In the genomic region with DNA sequence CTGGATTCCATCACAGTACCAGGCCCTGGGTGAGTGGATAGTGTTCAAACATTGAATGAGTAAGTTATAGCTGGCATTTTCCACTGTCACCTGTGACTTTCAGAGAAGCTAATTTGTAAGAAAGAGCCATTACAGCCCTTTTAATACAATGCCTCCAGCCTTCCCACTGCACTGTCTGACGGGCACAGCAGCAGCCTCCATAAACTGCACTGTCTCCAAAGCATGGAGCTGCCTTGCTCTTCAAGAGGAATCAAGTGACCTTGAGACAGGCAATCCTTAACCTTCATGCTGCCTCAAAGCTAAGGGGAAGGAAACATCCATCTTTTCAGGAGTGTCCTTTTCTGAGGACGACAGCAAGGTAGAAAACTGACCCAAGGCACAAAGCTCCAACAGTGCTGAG, we compare ENCODE assay signal across 26 mouse cellular contexts.
DNase-seq lines count a peak whose midpoint lies in the region; ATAC-seq lines count a peak whose summit lies in the region.
"Had no signal": no experiment of that assay in that cellular context is flagged by ENCODE, and none has a peak within 500 bp of the region (broad histone marks: within the 10 kb centered on the region; RNA-seq: fewer than 3 reads in every experiment).

No protein-coding gene starts in this region.

- WGBS in hindbrain, embryonic 15.5 days: 59% methylated on average over 2 of the region's 2 CpGs
- WGBS in hindbrain, embryonic 11.5 days: 73% methylated on average over 2 of the region's 2 CpGs
- 67% methylated on average over 2 of the region's 2 CpGs for WGBS in midbrain, embryonic 13.5 days
- WGBS in midbrain, embryonic 16.5 days: 47% methylated on average over 2 of the region's 2 CpGs
- 43% methylated on average over 2 of the region's 2 CpGs for WGBS in neural tube, embryonic 15.5 days

- no peaks in the 10 kb centered on the region for H3K27me3 ChIP-seq in hindbrain, embryonic 15.5 days
- no peaks in the 10 kb centered on the region for H3K27me3 ChIP-seq in hindbrain, embryonic 11.5 days (ENCODE audit: control insufficient read depth, insufficient read depth, low read length)
- H3K27me3 ChIP-seq in midbrain, embryonic 13.5 days: no peaks in the 10 kb centered on the region
- H3K27me3 ChIP-seq in midbrain, embryonic 16.5 days (ENCODE audit: control insufficient read depth, insufficient read depth, low read depth, low read length): no peaks in the 10 kb centered on the region
- no peaks in the 10 kb centered on the region for H3K27me3 ChIP-seq in neural tube, embryonic 15.5 days (replicated peaks)
- H3K27me3 ChIP-seq: embryonic facial prominence, embryonic 12.5 days; embryonic facial prominence, embryonic 15.5 days; forebrain, embryonic 12.5 days; heart, embryonic 13.5 days; hindbrain, embryonic 13.5 days had no signal

- no peak for ATAC-seq in hindbrain, embryonic 15.5 days (ENCODE audit: low FRiP score, low read depth)
- no peak for ATAC-seq in hindbrain, embryonic 11.5 days (ENCODE audit: low FRiP score)
- 0 out of 2 replicates have a peak, but pooled peaks have one; percentile 53 for ATAC-seq in midbrain, embryonic 13.5 days
- ATAC-seq in midbrain, embryonic 16.5 days: no peak
- ATAC-seq in neural tube, embryonic 15.5 days (ENCODE audit: low FRiP score): peak; percentile 45; the same call in 1 of the 2 replicates
- ATAC-seq: CD4-positive, CD25-positive, alpha-beta regulatory T cell, adult 4 months; forebrain, embryonic 16.5 days; inflammation-experienced regulatory T-cells, adult 6 months; intestine, embryonic 16.5 days had no signal

- no peaks in the 10 kb centered on the region for H3K36me3 ChIP-seq in hindbrain, embryonic 15.5 days
- no peaks in the 10 kb centered on the region for H3K36me3 ChIP-seq in hindbrain, embryonic 11.5 days (ENCODE audit: control insufficient read depth, insufficient read depth, low read length)
- no peaks in the 10 kb centered on the region for H3K36me3 ChIP-seq in midbrain, embryonic 13.5 days
- H3K36me3 ChIP-seq in midbrain, embryonic 16.5 days (ENCODE audit: control insufficient read depth, insufficient read depth, low read length): no peaks in the 10 kb centered on the region
- H3K36me3 ChIP-seq in neural tube, embryonic 15.5 days: no peaks in the 10 kb centered on the region
- H3K36me3 ChIP-seq: embryonic facial prominence, embryonic 12.5 days; embryonic facial prominence, embryonic 15.5 days; forebrain, embryonic 12.5 days; heart, embryonic 10.5 days; heart, embryonic 13.5 days; hindbrain, embryonic 13.5 days had no signal

- H3K4me2 ChIP-seq in hindbrain, embryonic 15.5 days: no peak overlapping the region
- H3K4me2 ChIP-seq in hindbrain, embryonic 11.5 days (replicated peaks; ENCODE audit: low read depth, low read length): no peak overlapping the region
- H3K4me2 ChIP-seq in midbrain, embryonic 13.5 days (replicated peaks): no peak overlapping the region
- no peak overlapping the region for H3K4me2 ChIP-seq in midbrain, embryonic 16.5 days (ENCODE audit: low read length)
- H3K4me2 ChIP-seq in neural tube, embryonic 15.5 days: no peak overlapping the region
- H3K4me2 ChIP-seq: embryonic facial prominence, embryonic 12.5 days; embryonic facial prominence, embryonic 15.5 days; forebrain, embryonic 12.5 days; heart, embryonic 13.5 days; hindbrain, embryonic 13.5 days had no signal

- H3K4me3 ChIP-seq in hindbrain, embryonic 15.5 days: no peak overlapping the region
- no peak overlapping the region for H3K4me3 ChIP-seq in hindbrain, embryonic 11.5 days (ENCODE audit: low read depth, low read length)
- no peak overlapping the region for H3K4me3 ChIP-seq in midbrain, embryonic 13.5 days (replicated peaks)
- no peak overlapping the region for H3K4me3 ChIP-seq in midbrain, embryonic 16.5 days (ENCODE audit: low read depth, low read length)
- no peak overlapping the region for H3K4me3 ChIP-seq in neural tube, embryonic 15.5 days (replicated peaks)
- H3K4me3 ChIP-seq: embryonic facial prominence, embryonic 12.5 days; embryonic facial prominence, embryonic 15.5 days; forebrain, embryonic 12.5 days; heart, adult 2 months; heart, embryonic 10.5 days; heart, embryonic 13.5 days; hindbrain, embryonic 13.5 days had no signal

- peak overlapping the region; percentile 18; the same call in 1 of the 2 replicates for H3K27ac ChIP-seq in hindbrain, embryonic 15.5 days (replicated peaks)
- H3K27ac ChIP-seq in hindbrain, embryonic 11.5 days (ENCODE audit: low read depth, low read length): no peak overlapping the region
- H3K27ac ChIP-seq in midbrain, embryonic 13.5 days: no peak overlapping the region
- H3K27ac ChIP-seq in midbrain, embryonic 16.5 days (ENCODE audit: low read length): no peak overlapping the region
- no peak overlapping the region for H3K27ac ChIP-seq in neural tube, embryonic 15.5 days (replicated peaks)
- H3K27ac ChIP-seq: embryonic facial prominence, embryonic 12.5 days; embryonic facial prominence, embryonic 15.5 days; forebrain, embryonic 12.5 days; heart, adult 2 months; heart, embryonic 10.5 days; heart, embryonic 13.5 days; hindbrain, embryonic 13.5 days had no signal

- DNase-seq in hindbrain, embryonic 11.5 days (ENCODE audit: low spot score): no peak
- no peak for DNase-seq in neural tube, embryonic 10.5 days (ENCODE audit: extremely low spot score, low spot score)
- no peak for DNase-seq in urinary bladder, postnatal 14 days (ENCODE audit: low spot score)
- DNase-seq: adrenal gland, adult 2 months; adrenal gland, postnatal 14 days; cerebellum, adult 11-12 months; cerebellum, adult 9-11 months; gastrocnemius, postnatal 10 days; gastrocnemius, postnatal 36 days; heart, adult 2 months; heart, postnatal 14 days; heart, postnatal 4 days had no signal

- H3K9ac ChIP-seq in hindbrain, embryonic 15.5 days: no peak overlapping the region
- no peak overlapping the region for H3K9ac ChIP-seq in hindbrain, embryonic 11.5 days (ENCODE audit: low read depth, low read length)
- H3K9ac ChIP-seq in midbrain, embryonic 13.5 days (replicated peaks): no peak overlapping the region
- H3K9ac ChIP-seq in midbrain, embryonic 16.5 days (ENCODE audit: low read depth, low read length): no peak overlapping the region
- H3K9ac ChIP-seq in neural tube, embryonic 15.5 days (replicated peaks): no peak overlapping the region
- H3K9ac ChIP-seq: embryonic facial prominence, embryonic 12.5 days; embryonic facial prominence, embryonic 15.5 days; forebrain, embryonic 12.5 days; heart, embryonic 13.5 days; hindbrain, embryonic 13.5 days had no signal

- no peaks in the 10 kb centered on the region for H3K9me3 ChIP-seq in hindbrain, embryonic 15.5 days
- H3K9me3 ChIP-seq in hindbrain, embryonic 11.5 days (ENCODE audit: control insufficient read depth, low read length): no peaks in the 10 kb centered on the region
- H3K9me3 ChIP-seq in midbrain, embryonic 13.5 days: no peaks in the 10 kb centered on the region
- no peaks in the 10 kb centered on the region for H3K9me3 ChIP-seq in midbrain, embryonic 16.5 days (replicated peaks; ENCODE audit: control insufficient read depth, low read length, poor library complexity, severe bottlenecking)
- H3K9me3 ChIP-seq in neural tube, embryonic 15.5 days (replicated peaks): no peaks in the 10 kb centered on the region
- H3K9me3 ChIP-seq: embryonic facial prominence, embryonic 12.5 days; embryonic facial prominence, embryonic 15.5 days; forebrain, embryonic 12.5 days; heart, embryonic 10.5 days; heart, embryonic 13.5 days; hindbrain, embryonic 13.5 days had no signal

- H3K4me1 ChIP-seq in hindbrain, embryonic 15.5 days (replicated peaks): peaks cover 7% of the 10 kb centered on the region; the same call in 1 of the 2 replicates
- H3K4me1 ChIP-seq in hindbrain, embryonic 11.5 days (replicated peaks; ENCODE audit: control insufficient read depth, insufficient read depth, low read length): no peaks in the 10 kb centered on the region
- H3K4me1 ChIP-seq in midbrain, embryonic 13.5 days (replicated peaks): no peaks in the 10 kb centered on the region
- peaks cover 6% of the 10 kb centered on the region; the same call in 1 of the 2 replicates for H3K4me1 ChIP-seq in midbrain, embryonic 16.5 days (ENCODE audit: control insufficient read depth, insufficient read depth, low read length)
- H3K4me1 ChIP-seq in neural tube, embryonic 15.5 days: peaks cover 8% of the 10 kb centered on the region; the same call in 1 of the 2 replicates
- H3K4me1 ChIP-seq: embryonic facial prominence, embryonic 12.5 days; embryonic facial prominence, embryonic 15.5 days; forebrain, embryonic 12.5 days; heart, embryonic 10.5 days; hindbrain, embryonic 13.5 days had no signal

Comparison
In these comparisons a context has a peak if more than half of its experiments do, and no peak if none do; other contexts are left out.
1. ATAC-seq: peak in midbrain, embryonic 13.5 days (single experiment) and neural tube, embryonic 15.5 days (single experiment); none in hindbrain, embryonic 15.5 days (single experiment), hindbrain, embryonic 11.5 days (single experiment) and midbrain, embryonic 16.5 days (single experiment).